Mouse (Mus musculus) liver, embryonic 14.5 days (tissue): ENCODE data around the gene Usp5.

Experiments
- CTCF ChIP-seq: IDR thresholded peaks from 2 replicates; pipeline ENCODE4 v1.5.1; 2016; ENCODE audit warnings: antibody characterized with exemption, low read depth, control low read depth
- EP300 ChIP-seq: IDR thresholded peaks from 2 replicates; pipeline ENCODE4 v1.6.1; 2016; ENCODE audit warnings: antibody characterized with exemption, low read depth

GRCm38 (mm10) chr6:124770013-124770412 is 59.3 kb downstream of the Usp5 start:
- no peak for TF ChIP-seq CTCF
- no peak for TF ChIP-seq EP300
